Mouse (Mus musculus) lung, adult 2 months (tissue): ENCODE measurements at regions not wholly inside any gene's neighbourhood (a gene's known extent, or its start where the extent isn't known, plus 50 kb on each side); places are given as distances from the start of the nearest gene placed in this dataset.

Experiments
- CTCF ChIP-seq: fragments of 200-500 bp; IDR thresholded peaks from 2 replicates; pipeline ENCODE4 v1.5.1; 2011; ENCODE audit warnings: mild to moderate bottlenecking, low read length, control low read depth; ENCODE audit not compliant: insufficient read depth
- POLR2A ChIP-seq: fragments of 200-500 bp; IDR thresholded peaks from 2 replicates; pipeline ENCODE4 v1.6.1; 2011; ENCODE audit warnings: low read depth, mild to moderate bottlenecking, control low read depth, low read length, borderline replicate concordance; ENCODE audit errors: extremely low read depth

GRCm38 (mm10) chr11:27027243-27027852 lies 433.5 kb upstream of the Vrk2 start:
- TF ChIP-seq CTCF: no peak
- TF ChIP-seq POLR2A: no peak
